Mouse (Mus musculus): ENCODE data around the gene Arid1b. TPM values are rescaled to one million over a fixed set of nuclear protein-coding genes. Genes with fewer than 3 reads are reported as not detected.
A peak's percentile ranks its signal among the peaks of the same experiment; 100 is the strongest.

Gene Arid1b
- total and polyA plus RNA-seq, 3 experiments, result 6.1 to 12.4 (median 9.7) TPM

GRCm38 (mm10) chr17:5206731-5207130 lies 212.6 kb downstream of the Arid1b start:
- dilution Hi-C loops (cut with MboI; ENCODE audit: extremely low pct_ligation_motif_present, extremely low pct_unique_long_range_greater_than_20kb, low sequenced_read_pairs) (no loop called here), in situ Hi-C loops (cut with MboI; ENCODE audit: low pct_ligation_motif_present, low pct_unique_long_range_greater_than_20kb, low sequenced_read_pairs) (no loop called here)
- Histone ChIP-seq H3K9ac (ENCODE audit: insufficient read depth, low read depth) (no peak overlapping the region), H3K27ac (ENCODE audit: insufficient read depth, low read depth) (no peak overlapping the region), H3K36me3 (replicated peaks in 1 of 2; ENCODE audit: control insufficient read depth in 1 of 2, insufficient read depth in 1 of 2, low read length in 1 of 2) (peaks cover 0 to 25% of the 10 kb centered on the region in 2 experiments), H3K27me3 (replicated peaks) (no peaks in the 10 kb centered on the region), H3K4me1 (ENCODE audit: control insufficient read depth in 1 of 2, insufficient read depth in 2 of 2) (peaks cover 7 to 46% of the 10 kb centered on the region in 2 experiments), H3K79me2 (replicated peaks; ENCODE audit: control insufficient read depth, extremely low read depth, insufficient read depth, poor library complexity, severe bottlenecking) (no peaks in the 10 kb centered on the region), H3K4me2 (ENCODE audit: insufficient read depth, low read depth, poor library complexity, severe bottlenecking) (no peak overlapping the region), H3K9me3 (replicated peaks; ENCODE audit: low read length) (no peaks in the 10 kb centered on the region), H3K4me3 (replicated peaks in 1 of 3; ENCODE audit: low read depth in 2 of 3, low read length in 2 of 3, poor library complexity in 1 of 3) (no peak overlapping the region)
- no peak for DNase-seq (ENCODE audit: extremely low read depth)
- no peak for TF ChIP-seq RCOR1 (conservative IDR thresholded peaks at IDR 0.05; ENCODE audit: low read depth, low read length)
- peak; percentile 58; the same call in 1 of the 2 replicates for TF ChIP-seq BHLHE40 (IDR thresholded peaks at IDR 0.05; ENCODE audit: low read depth, low read length)

GRCm38 (mm10) chr17:5207881-5208280 lies 213.7 kb downstream of the Arid1b start:
- H3K4me2 ChIP-seq (ENCODE audit: insufficient read depth, low read depth, poor library complexity, severe bottlenecking), result no peak overlapping the region
- H3K36me3 ChIP-seq (replicated peaks in 1 of 2; ENCODE audit: control insufficient read depth in 1 of 2, insufficient read depth in 1 of 2, low read length in 1 of 2), result peaks cover 0 to 28% of the 10 kb centered on the region in 2 experiments
- H3K9ac ChIP-seq (ENCODE audit: insufficient read depth, low read depth), result no peak overlapping the region
- H3K4me3 ChIP-seq (replicated peaks in 1 of 3; ENCODE audit: low read depth in 2 of 3, low read length in 2 of 3, poor library complexity in 1 of 3), result no peak overlapping the region
- peaks cover 7 to 44% of the 10 kb centered on the region in 2 experiments for H3K4me1 ChIP-seq (ENCODE audit: control insufficient read depth in 1 of 2, insufficient read depth in 2 of 2)
- dilution Hi-C loops (cut with MboI; ENCODE audit: extremely low pct_ligation_motif_present, extremely low pct_unique_long_range_greater_than_20kb, low sequenced_read_pairs), result no loop called here
- in situ Hi-C loops (cut with MboI; ENCODE audit: low pct_ligation_motif_present, low pct_unique_long_range_greater_than_20kb, low sequenced_read_pairs), result no loop called here
- no peak for DNase-seq (ENCODE audit: extremely low read depth)
- H3K9me3 ChIP-seq (replicated peaks; ENCODE audit: low read length), result no peaks in the 10 kb centered on the region
- H3K79me2 ChIP-seq (replicated peaks; ENCODE audit: control insufficient read depth, extremely low read depth, insufficient read depth, poor library complexity, severe bottlenecking), result no peaks in the 10 kb centered on the region
- TF ChIP-seq TCF12 (IDR thresholded peaks at IDR 0.05; ENCODE audit: low read depth, low read length) (no peak), ETS1 (conservative IDR thresholded peaks at IDR 0.05; ENCODE audit: low read depth, low read length) (no peak), HCFC1 (IDR thresholded peaks at IDR 0.05; ENCODE audit: low read depth, low read length) (no peak), CHD2 (IDR thresholded peaks at IDR 0.05; ENCODE audit: low read length) (no peak), GABPA (IDR thresholded peaks at IDR 0.05; ENCODE audit: insufficient replicate concordance, low read depth, low read length) (no peak), USF2 (conservative IDR thresholded peaks at IDR 0.05; ENCODE audit: low read depth, low read length) (no peak), ELF1 (IDR thresholded peaks at IDR 0.05; ENCODE audit: low read depth, low read length) (no peak), MEF2A (IDR thresholded peaks at IDR 0.05; ENCODE audit: borderline replicate concordance, low read depth, low read length) (no peak), TBP (conservative IDR thresholded peaks at IDR 0.05; ENCODE audit: low read depth, low read length) (no peak), E2F4 (IDR thresholded peaks at IDR 0.05; ENCODE audit: insufficient replicate concordance, low read depth, low read length) (no peak), JUND (conservative IDR thresholded peaks at IDR 0.05; ENCODE audit: low read depth, low read length) (no peak)
- H3K27ac ChIP-seq (ENCODE audit: insufficient read depth, low read depth), result no peak overlapping the region
- no peaks in the 10 kb centered on the region for H3K27me3 ChIP-seq (replicated peaks)

- H3K79me2 ChIP-seq (replicated peaks; ENCODE audit: control insufficient read depth, extremely low read depth, insufficient read depth, poor library complexity, severe bottlenecking), result no peaks in the 10 kb centered on the region
- peaks cover 0 to 29% of the 10 kb centered on the region in 2 experiments for H3K36me3 ChIP-seq (replicated peaks in 1 of 2; ENCODE audit: control insufficient read depth in 1 of 2, insufficient read depth in 1 of 2, low read length in 1 of 2)
- H3K27ac ChIP-seq (ENCODE audit: insufficient read depth, low read depth), result no peak overlapping the region
- no peak overlapping the region for H3K9ac ChIP-seq (ENCODE audit: insufficient read depth, low read depth)
- in situ Hi-C loops (cut with MboI; ENCODE audit: low pct_ligation_motif_present, low pct_unique_long_range_greater_than_20kb, low sequenced_read_pairs), result no loop called here
- dilution Hi-C loops (cut with MboI; ENCODE audit: extremely low pct_ligation_motif_present, extremely low pct_unique_long_range_greater_than_20kb, low sequenced_read_pairs), result no loop called here
- H3K4me3 ChIP-seq (replicated peaks in 1 of 3; ENCODE audit: low read depth in 2 of 3, low read length in 2 of 3, poor library complexity in 1 of 3), result no peak overlapping the region
- H3K4me2 ChIP-seq (ENCODE audit: insufficient read depth, low read depth, poor library complexity, severe bottlenecking), result no peak overlapping the region
- peak; percentile 64 for TF ChIP-seq SMC3 (IDR thresholded peaks at IDR 0.05; ENCODE audit: low read depth, low read length)
- TF ChIP-seq RAD21 (IDR thresholded peaks at IDR 0.05; ENCODE audit: low read depth, low read length), result peak; percentile 41
- no peak for TF ChIP-seq SIN3A (IDR thresholded peaks at IDR 0.05; ENCODE audit: low read length)
- peak; percentile 15 to 62; a peak in 3 of 4 replicates for TF ChIP-seq CTCF (conservative IDR thresholded peaks at IDR 0.05 in 1 of 2, IDR thresholded peaks at IDR 0.05 in 1 of 2; ENCODE audit: low read depth in 2 of 2, low read length in 2 of 2)
- no peak for TF ChIP-seq MAZ (IDR thresholded peaks at IDR 0.05; ENCODE audit: low read depth, low read length)
- no peak for TF ChIP-seq MAX (IDR thresholded peaks at IDR 0.05; ENCODE audit: low read length)
- no peaks in the 10 kb centered on the region for H3K9me3 ChIP-seq (replicated peaks; ENCODE audit: low read length)
- H3K27me3 ChIP-seq (replicated peaks), result no peaks in the 10 kb centered on the region
- DNase-seq (ENCODE audit: extremely low read depth), result no peak
- peaks cover 7 to 49% of the 10 kb centered on the region in 2 experiments for H3K4me1 ChIP-seq (ENCODE audit: control insufficient read depth in 1 of 2, insufficient read depth in 2 of 2)
These were observed 214.2 kb downstream of the Arid1b start for GRCm38 (mm10) chr17:5208362-5208761.

All from CH12.LX (cell line).